Mouse (Mus musculus) testis, adult 2 months (tissue): ENCODE measurements around the gene Slc30a10.

Experiments
- CTCF ChIP-seq: fragments of 200-500 bp; IDR thresholded peaks from 2 replicates; pipeline ENCODE4 v1.5.1; 2012; ENCODE audit warnings: low read depth, mild to moderate bottlenecking, inconsistent platforms, low read length, moderate library complexity; ENCODE audit not compliant: control insufficient read depth, insufficient read depth, insufficient replicate concordance
- POLR2A ChIP-seq: fragments of 200-500 bp; IDR thresholded peaks from 2 replicates; pipeline ENCODE4 v1.6.1; 2012; ENCODE audit warnings: low read depth, mild to moderate bottlenecking, inconsistent platforms, low read length, moderate library complexity; ENCODE audit not compliant: control insufficient read depth

DNA sequence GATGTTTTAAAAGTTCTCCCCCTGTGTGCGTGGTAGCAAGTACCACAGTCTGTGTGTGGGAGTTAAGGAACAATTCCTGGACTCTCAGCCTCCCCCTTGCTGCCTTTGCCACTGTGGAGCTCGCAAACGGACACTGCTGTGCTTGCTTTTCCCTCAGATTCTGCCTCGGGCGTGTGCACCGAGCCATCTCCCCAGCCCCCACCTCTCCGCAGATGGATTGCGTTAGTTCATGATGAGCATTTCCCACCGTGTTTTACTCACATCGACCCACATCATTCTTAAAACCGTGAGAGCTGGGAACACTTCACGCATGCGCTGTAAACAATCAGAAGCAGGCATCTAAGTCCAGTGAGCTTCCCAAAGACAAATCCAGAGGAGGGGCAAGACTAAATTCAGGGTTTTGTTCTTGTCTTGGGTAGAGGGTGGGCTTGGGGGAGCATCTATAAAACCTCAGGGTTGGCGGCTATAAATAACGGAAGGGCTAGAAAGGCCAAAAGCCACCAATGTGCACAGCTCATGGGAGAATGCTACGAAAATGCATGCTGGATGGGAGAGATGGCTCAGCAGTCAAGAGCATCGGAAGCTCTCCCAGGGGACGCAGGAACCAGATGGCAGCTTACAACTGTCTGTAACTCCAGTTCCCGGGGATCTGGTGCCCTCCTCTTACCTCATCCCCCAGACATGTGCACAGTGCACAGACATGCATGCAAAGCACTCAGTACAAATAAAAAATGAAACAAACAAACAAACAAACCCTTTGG, 27.5 kb downstream of the Slc30a10 start:
- no peak for TF ChIP-seq CTCF
- no peak for TF ChIP-seq POLR2A
